Mouse (Mus musculus): Measurements from ENCODE around the gene Camk2g.

- TF ChIP-seq CTCF (IDR thresholded peaks at IDR 0.05; ENCODE audit: control insufficient read depth, insufficient read depth, insufficient replicate concordance, low read depth, low read length): no peak
- TF ChIP-seq POLR2A (IDR thresholded peaks at IDR 0.05; ENCODE audit: control insufficient read depth, low read depth, low read length): no peak
Observed at GRCm38 (mm10) chr14:20772808-20773207, 21.1 kb downstream of the Camk2g start.
